Mouse (Mus musculus): ENCODE measurements around the gene Gclc. TPM values are rescaled to one million over a fixed set of nuclear protein-coding genes. Genes with fewer than 3 reads are reported as not detected.

The Gclc gene
- polyA plus RNA-seq, 1 experiment from 2014 or later = 18.1 TPM

- ATAC-seq (ENCODE audit: low FRiP score, low TSS enrichment) (peak; percentile 85), DNase-seq (ENCODE audit: low spot score) (peak; percentile 96)
- under 1% methylated on average over 75 of the region's 79 CpGs for WGBS
- H3K27me3 ChIP-seq (ENCODE audit: control insufficient read depth, insufficient read depth, low read length) = no peaks in the 10 kb centered on the region
- peak overlapping the region; percentile 60 for H3K4me3 ChIP-seq (ENCODE audit: low read depth, low read length)
- no peaks in the 10 kb centered on the region for H3K36me3 ChIP-seq (ENCODE audit: control insufficient read depth, insufficient read depth, low read length)
- H3K9me3 ChIP-seq (ENCODE audit: control insufficient read depth, low read length) = no peaks in the 10 kb centered on the region
- H3K4me1 ChIP-seq (replicated peaks; ENCODE audit: control insufficient read depth, insufficient read depth) = 0 out of 2 replicates have a peak, but pooled peaks cover 2% of the 10 kb centered on the region
- peak overlapping the region; percentile 77 for H3K9ac ChIP-seq (ENCODE audit: low read length)
- peak overlapping the region; percentile 77 for H3K4me2 ChIP-seq (replicated peaks; ENCODE audit: low read depth)
- TF ChIP-seq CTCF (IDR thresholded peaks at IDR 0.05; ENCODE audit: low read depth) (no peak; the same call in 1 of the 2 replicates), EP300 (optimal IDR thresholded peaks at IDR 0.05) (no peak)
- H3K27ac ChIP-seq (replicated peaks) = peak overlapping the region; percentile 93
Observed at GRCm38 (mm10) chr9:77750133-77751060, 3.9 kb upstream of the Gclc start.

GRCm38 (mm10) chr9:77751091-77751521 is 3.2 kb upstream of the Gclc start:
- Histone ChIP-seq H3K27ac (replicated peaks) (peak overlapping the region; percentile 93), H3K4me3 (ENCODE audit: low read depth, low read length) (peak overlapping the region; percentile 60), H3K9ac (ENCODE audit: low read length) (peak overlapping the region; percentile 77), H3K27me3 (ENCODE audit: control insufficient read depth, insufficient read depth, low read length) (no peaks in the 10 kb centered on the region), H3K4me2 (replicated peaks; ENCODE audit: low read depth) (peak overlapping the region; percentile 77), H3K9me3 (ENCODE audit: control insufficient read depth, low read length) (no peaks in the 10 kb centered on the region), H3K36me3 (ENCODE audit: control insufficient read depth, insufficient read depth, low read length) (no peaks in the 10 kb centered on the region), H3K4me1 (replicated peaks; ENCODE audit: control insufficient read depth, insufficient read depth) (0 out of 2 replicates have a peak, but pooled peaks cover 2% of the 10 kb centered on the region)
- WGBS = under 1% methylated on average over 12 of the region's 12 CpGs
- TF ChIP-seq CTCF (IDR thresholded peaks at IDR 0.05; ENCODE audit: low read depth) (no peak), EP300 (optimal IDR thresholded peaks at IDR 0.05) (no peak)
- ATAC-seq (ENCODE audit: low FRiP score, low TSS enrichment) (no peak), DNase-seq (ENCODE audit: low spot score) (no peak)

GRCm38 (mm10) chr9:77754728-77755402 is 530 bp downstream of the Gclc start:
- no peaks in the 10 kb centered on the region for H3K27me3 ChIP-seq (ENCODE audit: control insufficient read depth, insufficient read depth, low read length)
- H3K4me1 ChIP-seq (replicated peaks; ENCODE audit: control insufficient read depth, insufficient read depth) = peaks cover 2% of the 10 kb centered on the region; the same call in 1 of the 2 replicates
- under 1% methylated on average over 53 of the region's 57 CpGs for WGBS
- peak; percentile 30; the same call in 1 of the 2 replicates for TF ChIP-seq CTCF (IDR thresholded peaks at IDR 0.05; ENCODE audit: low read depth)
- TF ChIP-seq EP300 (optimal IDR thresholded peaks at IDR 0.05) = no peak
- peak overlapping the region; percentile 78 for H3K4me3 ChIP-seq (ENCODE audit: low read depth, low read length)
- no peaks in the 10 kb centered on the region for H3K9me3 ChIP-seq (ENCODE audit: control insufficient read depth, low read length)
- H3K9ac ChIP-seq (ENCODE audit: low read length) = peak overlapping the region; percentile 79
- DNase-seq (ENCODE audit: low spot score) (peak; percentile 75), ATAC-seq (ENCODE audit: low FRiP score, low TSS enrichment) (peak; percentile 75)
- peak overlapping the region; percentile 87 for H3K4me2 ChIP-seq (replicated peaks; ENCODE audit: low read depth)
- peak overlapping the region; percentile 95 for H3K27ac ChIP-seq (replicated peaks)
- no peaks in the 10 kb centered on the region for H3K36me3 ChIP-seq (ENCODE audit: control insufficient read depth, insufficient read depth, low read length)

GRCm38 (mm10) chr9:77755403-77755784 is 1.1 kb downstream of the Gclc start:
- Histone ChIP-seq H3K9me3 (ENCODE audit: control insufficient read depth, low read length) (no peaks in the 10 kb centered on the region), H3K4me2 (replicated peaks; ENCODE audit: low read depth) (peak overlapping the region; percentile 87), H3K9ac (ENCODE audit: low read length) (peak overlapping the region; percentile 79), H3K27ac (replicated peaks) (no peak overlapping the region), H3K36me3 (ENCODE audit: control insufficient read depth, insufficient read depth, low read length) (no peaks in the 10 kb centered on the region), H3K27me3 (ENCODE audit: control insufficient read depth, insufficient read depth, low read length) (no peaks in the 10 kb centered on the region), H3K4me1 (replicated peaks; ENCODE audit: control insufficient read depth, insufficient read depth) (no peaks in the 10 kb centered on the region; the same call in 1 of the 2 replicates), H3K4me3 (ENCODE audit: low read depth, low read length) (peak overlapping the region; percentile 78)
- TF ChIP-seq EP300 (optimal IDR thresholded peaks at IDR 0.05) = no peak
- no peak for TF ChIP-seq CTCF (IDR thresholded peaks at IDR 0.05; ENCODE audit: low read depth)
- no peak for DNase-seq (ENCODE audit: low spot score)
- WGBS = 24% methylated on average over 9 of the region's 9 CpGs
- ATAC-seq (ENCODE audit: low FRiP score, low TSS enrichment) = no peak

GRCm38 (mm10) chr9:77756076-77756475 is 1.7 kb downstream of the Gclc start:
- ATAC-seq (ENCODE audit: low FRiP score, low TSS enrichment) (no peak), DNase-seq (ENCODE audit: low spot score) (no peak)
- Histone ChIP-seq H3K27me3 (ENCODE audit: control insufficient read depth, insufficient read depth, low read length) (no peaks in the 10 kb centered on the region), H3K4me1 (replicated peaks; ENCODE audit: control insufficient read depth, insufficient read depth) (no peaks in the 10 kb centered on the region; the same call in 1 of the 2 replicates), H3K9me3 (ENCODE audit: control insufficient read depth, low read length) (no peaks in the 10 kb centered on the region), H3K4me3 (ENCODE audit: low read depth, low read length) (peak overlapping the region; percentile 78), H3K36me3 (ENCODE audit: control insufficient read depth, insufficient read depth, low read length) (no peaks in the 10 kb centered on the region), H3K9ac (ENCODE audit: low read length) (no peak overlapping the region), H3K27ac (replicated peaks) (no peak overlapping the region), H3K4me2 (replicated peaks; ENCODE audit: low read depth) (peak overlapping the region; percentile 87)
- WGBS = 42% methylated on average over 9 of the region's 9 CpGs
- TF ChIP-seq CTCF (IDR thresholded peaks at IDR 0.05; ENCODE audit: low read depth) = peak; percentile 74
- TF ChIP-seq EP300 (optimal IDR thresholded peaks at IDR 0.05) = no peak

Data from stomach, postnatal 0 days (tissue).